Mouse (Mus musculus): ENCODE measurements at regions not wholly inside any gene's neighbourhood (a gene's known extent, or its start where the extent isn't known, plus 50 kb on each side); places are given as distances from the start of the nearest gene placed in this dataset.

- Histone ChIP-seq H3K27me3 (replicated peaks; ENCODE audit: control insufficient read depth, insufficient read depth, low read length) (no peaks in the 10 kb centered on the region), H3K4me3 (ENCODE audit: low read depth, low read length) (no peak overlapping the region), H3K4me2 (ENCODE audit: low read depth, low read length) (no peak overlapping the region), H3K9me3 (ENCODE audit: control insufficient read depth, low read length) (no peaks in the 10 kb centered on the region), H3K27ac (replicated peaks; ENCODE audit: low read depth, low read length) (no peak overlapping the region), H3K9ac (ENCODE audit: low read depth, low read length) (no peak overlapping the region), H3K36me3 (ENCODE audit: control insufficient read depth, insufficient read depth, low read length) (no peaks in the 10 kb centered on the region), H3K4me1 (ENCODE audit: control insufficient read depth, insufficient read depth, low read length) (no peaks in the 10 kb centered on the region)
- ATAC-seq (ENCODE audit: low read depth) = no peak
- no peak for DNase-seq (ENCODE audit: low spot score)
- WGBS = 80% methylated on average over 3 of the region's 3 CpGs
Measured at GRCm38 (mm10) chr4:80691774-80692485, 142.0 kb upstream of the Tyrp1 start.

GRCm38 (mm10) chr4:80712698-80713097 lies 121.2 kb upstream of the Tyrp1 start:
- Histone ChIP-seq H3K4me1 (ENCODE audit: control insufficient read depth, insufficient read depth, low read length) (no peaks in the 10 kb centered on the region), H3K9me3 (ENCODE audit: control insufficient read depth, low read length) (no peaks in the 10 kb centered on the region), H3K4me2 (ENCODE audit: low read depth, low read length) (no peak overlapping the region), H3K36me3 (ENCODE audit: control insufficient read depth, insufficient read depth, low read length) (no peaks in the 10 kb centered on the region), H3K27me3 (replicated peaks; ENCODE audit: control insufficient read depth, insufficient read depth, low read length) (no peaks in the 10 kb centered on the region), H3K27ac (replicated peaks; ENCODE audit: low read depth, low read length) (no peak overlapping the region), H3K9ac (ENCODE audit: low read depth, low read length) (no peak overlapping the region), H3K4me3 (ENCODE audit: low read depth, low read length) (no peak overlapping the region)
- WGBS = 74% methylated on average over 2 of the region's 2 CpGs
- DNase-seq (ENCODE audit: low spot score) (no peak), ATAC-seq (ENCODE audit: low read depth) (no peak)

GRCm38 (mm10) chr4:80744975-80745734 lies 88.8 kb upstream of the Tyrp1 start:
- no peak for ATAC-seq (ENCODE audit: low read depth)
- Histone ChIP-seq H3K4me2 (ENCODE audit: low read depth, low read length) (no peak overlapping the region), H3K9ac (ENCODE audit: low read depth, low read length) (no peak overlapping the region), H3K4me1 (ENCODE audit: control insufficient read depth, insufficient read depth, low read length) (no peaks in the 10 kb centered on the region), H3K9me3 (ENCODE audit: control insufficient read depth, low read length) (no peaks in the 10 kb centered on the region), H3K27me3 (replicated peaks; ENCODE audit: control insufficient read depth, insufficient read depth, low read length) (no peaks in the 10 kb centered on the region), H3K36me3 (ENCODE audit: control insufficient read depth, insufficient read depth, low read length) (no peaks in the 10 kb centered on the region), H3K4me3 (ENCODE audit: low read depth, low read length) (no peak overlapping the region), H3K27ac (replicated peaks; ENCODE audit: low read depth, low read length) (no peak overlapping the region)
- DNase-seq (ENCODE audit: low spot score) = peak; percentile 7
- WGBS = 23% methylated on average over 1 of the region's 1 CpGs

- ATAC-seq (ENCODE audit: low read depth) (no peak), DNase-seq (ENCODE audit: low spot score) (no peak)
Measured at GRCm38 (mm10) chr4:80752259-80752658, 81.7 kb upstream of the Tyrp1 start.

GRCm38 (mm10) chr4:80756114-80756513 lies 77.8 kb upstream of the Tyrp1 start:
- no peak overlapping the region for H3K9ac ChIP-seq (ENCODE audit: low read depth, low read length)
- 81% methylated on average over 2 of the region's 2 CpGs for WGBS
- no peak for DNase-seq (ENCODE audit: low spot score)

More at GRCm38 (mm10) chr4:80752259-80752658, 81.7 kb upstream of the Tyrp1 start:
- H3K9me3 ChIP-seq (ENCODE audit: control insufficient read depth, low read length) = no peaks in the 10 kb centered on the region
- H3K27ac ChIP-seq (replicated peaks; ENCODE audit: low read depth, low read length) = no peak overlapping the region
- H3K4me1 ChIP-seq (ENCODE audit: control insufficient read depth, insufficient read depth, low read length) = no peaks in the 10 kb centered on the region
- WGBS = 66% methylated on average over 6 of the region's 6 CpGs
- no peak overlapping the region for H3K9ac ChIP-seq (ENCODE audit: low read depth, low read length)
- H3K4me3 ChIP-seq (ENCODE audit: low read depth, low read length) = no peak overlapping the region
- no peaks in the 10 kb centered on the region for H3K27me3 ChIP-seq (replicated peaks; ENCODE audit: control insufficient read depth, insufficient read depth, low read length)
- no peak overlapping the region for H3K4me2 ChIP-seq (ENCODE audit: low read depth, low read length)
- no peaks in the 10 kb centered on the region for H3K36me3 ChIP-seq (ENCODE audit: control insufficient read depth, insufficient read depth, low read length)

GRCm38 (mm10) chr4:80764024-80764423 lies 69.9 kb upstream of the Tyrp1 start:
- no peak overlapping the region for H3K27ac ChIP-seq (replicated peaks; ENCODE audit: low read depth, low read length)
- DNase-seq (ENCODE audit: low spot score) = no peak
- no peak overlapping the region for H3K4me2 ChIP-seq (ENCODE audit: low read depth, low read length)
- H3K9ac ChIP-seq (ENCODE audit: low read depth, low read length) = no peak overlapping the region
- H3K9me3 ChIP-seq (ENCODE audit: control insufficient read depth, low read length) = no peaks in the 10 kb centered on the region
- H3K36me3 ChIP-seq (ENCODE audit: control insufficient read depth, insufficient read depth, low read length) = no peaks in the 10 kb centered on the region
- H3K27me3 ChIP-seq (replicated peaks; ENCODE audit: control insufficient read depth, insufficient read depth, low read length) = no peaks in the 10 kb centered on the region
- no peaks in the 10 kb centered on the region for H3K4me1 ChIP-seq (ENCODE audit: control insufficient read depth, insufficient read depth, low read length)
- ATAC-seq (ENCODE audit: low read depth) = no peak
- 84% methylated on average over 3 of the region's 3 CpGs for whole genome bisulfite sequencing
- H3K4me3 ChIP-seq (ENCODE audit: low read depth, low read length) = no peak overlapping the region

More at GRCm38 (mm10) chr4:80756114-80756513, 77.8 kb upstream of the Tyrp1 start:
- H3K27ac ChIP-seq (replicated peaks; ENCODE audit: low read depth, low read length) = no peak overlapping the region
- H3K9me3 ChIP-seq (ENCODE audit: control insufficient read depth, low read length) = no peaks in the 10 kb centered on the region
- no peaks in the 10 kb centered on the region for H3K4me1 ChIP-seq (ENCODE audit: control insufficient read depth, insufficient read depth, low read length)
- H3K4me2 ChIP-seq (ENCODE audit: low read depth, low read length) = no peak overlapping the region
- H3K27me3 ChIP-seq (replicated peaks; ENCODE audit: control insufficient read depth, insufficient read depth, low read length) = no peaks in the 10 kb centered on the region
- ATAC-seq (ENCODE audit: low read depth) = no peak
- H3K36me3 ChIP-seq (ENCODE audit: control insufficient read depth, insufficient read depth, low read length) = no peaks in the 10 kb centered on the region
- H3K4me3 ChIP-seq (ENCODE audit: low read depth, low read length) = no peak overlapping the region

GRCm38 (mm10) chr4:80765781-80766180 lies 68.1 kb upstream of the Tyrp1 start:
- Histone ChIP-seq H3K4me2 (ENCODE audit: low read depth, low read length) (no peak overlapping the region), H3K9ac (ENCODE audit: low read depth, low read length) (no peak overlapping the region), H3K27ac (replicated peaks; ENCODE audit: low read depth, low read length) (no peak overlapping the region), H3K9me3 (ENCODE audit: control insufficient read depth, low read length) (no peaks in the 10 kb centered on the region), H3K4me3 (ENCODE audit: low read depth, low read length) (no peak overlapping the region), H3K4me1 (ENCODE audit: control insufficient read depth, insufficient read depth, low read length) (no peaks in the 10 kb centered on the region), H3K27me3 (replicated peaks; ENCODE audit: control insufficient read depth, insufficient read depth, low read length) (no peaks in the 10 kb centered on the region), H3K36me3 (ENCODE audit: control insufficient read depth, insufficient read depth, low read length) (no peaks in the 10 kb centered on the region)
- ATAC-seq (ENCODE audit: low read depth) = 0 out of 2 replicates have a peak, but pooled peaks have one; percentile 18
- DNase-seq (ENCODE audit: low spot score) = peak; percentile 82
- WGBS = 33% methylated on average over 4 of the region's 4 CpGs

- H3K4me1 ChIP-seq (ENCODE audit: control insufficient read depth, insufficient read depth, low read length) = no peaks in the 10 kb centered on the region
- no peak for DNase-seq (ENCODE audit: low spot score)
- H3K9ac ChIP-seq (ENCODE audit: low read depth, low read length) = no peak overlapping the region
- WGBS = 58% methylated on average over 5 of the region's 5 CpGs
- ATAC-seq (ENCODE audit: low read depth) = no peak
- no peak overlapping the region for H3K4me3 ChIP-seq (ENCODE audit: low read depth, low read length)
- no peaks in the 10 kb centered on the region for H3K27me3 ChIP-seq (replicated peaks; ENCODE audit: control insufficient read depth, insufficient read depth, low read length)
- H3K9me3 ChIP-seq (ENCODE audit: control insufficient read depth, low read length) = no peaks in the 10 kb centered on the region
- no peak overlapping the region for H3K27ac ChIP-seq (replicated peaks; ENCODE audit: low read depth, low read length)
- H3K4me2 ChIP-seq (ENCODE audit: low read depth, low read length) = no peak overlapping the region
- H3K36me3 ChIP-seq (ENCODE audit: control insufficient read depth, insufficient read depth, low read length) = no peaks in the 10 kb centered on the region
Measured at GRCm38 (mm10) chr4:80767447-80767846, 66.5 kb upstream of the Tyrp1 start.
